Mouse (Mus musculus) intestine, embryonic 15.5 days (tissue): ENCODE measurements around the gene Rtl10. TPM values are rescaled to one million over a fixed set of nuclear protein-coding genes. Genes with fewer than 3 reads are reported as not detected.
"Not testable (repeated sequence)": the region's sequence is repeated elsewhere in the genome, so short reads cannot be mapped to it uniquely, and the experiment has no call there.

Experiments used
- ATAC-seq: fragments of 200-750 bp; cut with Nextera tagmentation; 2 replicates; pipeline ENCODE4 v1.8.0; 2017; ENCODE audit warnings: moderate TSS enrichment, moderate library complexity
- H3K27ac ChIP-seq: fragments of 300-500 bp; sonication (generic); 2 replicates; pipeline ENCODE4 v1.5.1; 2015; ENCODE audit warnings: mild to moderate bottlenecking, inconsistent platforms
- H3K27me3 ChIP-seq: fragments of 300-500 bp; sonication (generic); replicated peaks from 2 replicates; pipeline ENCODE4 v1.6.1; 2015; ENCODE audit warnings: inconsistent platforms
- H3K36me3 ChIP-seq: fragments of 300-500 bp; sonication (generic); 2 replicates; pipeline ENCODE4 v1.6.1; 2015; ENCODE audit warnings: inconsistent platforms
- H3K4me1 ChIP-seq: fragments of 300-500 bp; sonication (generic); replicated peaks from 2 replicates; pipeline ENCODE4 v1.6.1; 2015; ENCODE audit warnings: inconsistent platforms
- H3K4me2 ChIP-seq: fragments of 300-500 bp; sonication (generic); replicated peaks from 2 replicates; pipeline ENCODE4 v1.6.1; 2015; ENCODE audit warnings: mild to moderate bottlenecking, inconsistent platforms
- H3K4me3 ChIP-seq: fragments of 300-500 bp; sonication (generic); replicated peaks from 2 replicates; pipeline ENCODE4 v1.5.1; 2015; ENCODE audit warnings: inconsistent platforms
- H3K9ac ChIP-seq: fragments of 300-500 bp; sonication (generic); 2 replicates; pipeline ENCODE4 v1.6.1; 2015; ENCODE audit warnings: inconsistent platforms
- H3K9me3 ChIP-seq: fragments of 300-500 bp; sonication (generic); 2 replicates; pipeline ENCODE4 v1.6.1; 2016; ENCODE audit warnings: inconsistent platforms
- WGBS: fragments of 180-500 bp; shearing (Covaris S2); methylation state at CpG from one replicate; pipeline ENCODE4 v1.1.7; 2015; 5-methylcytosine and 5-hydroxymethylcytosine counted together
- polyA plus RNA-seq: library from polyadenylated mRNA; unstranded; fragments of >200 nt; fragmentation: Nextera tagmentation; extraction: Ambion mirVana; gene quantifications from 2 replicates; pipeline ENCODE4 v1.2.1, GENCODE M21; 2015

Gene Rtl10
- polyA plus RNA-seq, 1 experiment from 2014 or later = 3.2 TPM

GRCm38 (mm10) chr16:18518091-18518490 is 19.4 kb downstream of the Rtl10 start:
- H3K27me3 ChIP-seq = no peaks in the 10 kb centered on the region
- no peak for ATAC-seq
- H3K4me2 ChIP-seq = no peak overlapping the region
- H3K9ac ChIP-seq = no peak overlapping the region
- no peaks in the 10 kb centered on the region for H3K4me1 ChIP-seq
- H3K27ac ChIP-seq = no peak overlapping the region
- H3K36me3 ChIP-seq = no peaks in the 10 kb centered on the region
- no peak overlapping the region for H3K4me3 ChIP-seq
- no peaks in the 10 kb centered on the region for H3K9me3 ChIP-seq

DNA sequence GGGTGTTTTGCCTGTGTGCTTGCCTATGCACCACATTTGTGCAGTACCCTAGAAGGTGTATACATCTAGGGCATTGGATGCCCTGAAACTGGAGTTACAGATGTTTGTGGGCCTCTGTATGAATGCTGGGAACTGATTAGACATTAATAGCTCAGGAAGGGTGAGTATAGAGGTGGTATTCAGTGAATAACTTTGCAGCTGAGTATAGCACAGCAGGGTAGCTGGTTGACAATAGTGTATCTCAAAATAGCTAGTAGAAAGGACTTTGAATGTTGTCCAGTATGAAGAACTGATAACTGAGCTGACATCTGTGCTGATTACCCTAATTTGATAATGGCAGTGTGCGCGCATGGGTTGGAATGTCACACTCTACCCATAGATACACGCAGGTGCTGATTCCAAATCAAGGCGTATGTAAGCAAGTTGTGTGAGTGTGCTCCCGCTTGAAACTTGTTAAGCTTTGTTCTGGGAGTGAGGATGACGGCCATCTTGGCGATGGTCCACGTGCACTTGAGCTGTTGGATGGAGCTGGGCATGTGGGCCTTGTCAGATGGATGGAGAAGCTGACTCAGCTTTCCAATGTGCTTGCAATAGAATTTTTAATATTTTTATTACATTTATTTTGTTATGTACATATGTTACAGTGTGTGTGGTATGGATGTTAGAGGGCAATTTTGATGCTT is 25.0 kb downstream of the Rtl10 start:
- no peak for ATAC-seq
- H3K4me3 ChIP-seq = no peak overlapping the region
- no peak overlapping the region for H3K9ac ChIP-seq
- H3K27ac ChIP-seq = no peak overlapping the region
- no peaks in the 10 kb centered on the region for H3K36me3 ChIP-seq
- no peaks in the 10 kb centered on the region for H3K9me3 ChIP-seq
- no peaks in the 10 kb centered on the region for H3K4me1 ChIP-seq
- no peak overlapping the region for H3K4me2 ChIP-seq
- WGBS = 92% methylated on average over 8 of the region's 8 CpGs
- no peaks in the 10 kb centered on the region for H3K27me3 ChIP-seq

- no peak overlapping the region for H3K4me2 ChIP-seq
- no peak overlapping the region for H3K9ac ChIP-seq
- H3K4me3 ChIP-seq = no peak overlapping the region
- H3K27me3 ChIP-seq = no peaks in the 10 kb centered on the region
- H3K36me3 ChIP-seq = no peaks in the 10 kb centered on the region
- H3K4me1 ChIP-seq = no peaks in the 10 kb centered on the region
- no peak for ATAC-seq
- H3K27ac ChIP-seq = no peak overlapping the region
- WGBS = 88% methylated on average over 5 of the region's 5 CpGs
- H3K9me3 ChIP-seq = no peaks in the 10 kb centered on the region
Measured at GRCm38 (mm10) chr16:18528656-18529055, 30.0 kb downstream of the Rtl10 start.

GRCm38 (mm10) chr16:18533061-18533460 is 34.4 kb downstream of the Rtl10 start:
- ATAC-seq = peak; percentile 100
- 97% methylated on average over 7 of the region's 7 CpGs for WGBS

GRCm38 (mm10) chr16:18537407-18537990 is 38.8 kb downstream of the Rtl10 start:
- Histone ChIP-seq H3K4me1 (no peaks in the 10 kb centered on the region), H3K4me2 (no peak overlapping the region), H3K27me3 (no peaks in the 10 kb centered on the region), H3K36me3 (no peaks in the 10 kb centered on the region), H3K4me3 (no peak overlapping the region), H3K27ac (no peak overlapping the region), H3K9ac (no peak overlapping the region), H3K9me3 (no peaks in the 10 kb centered on the region)
- ATAC-seq = no peak
- 90% methylated on average over 3 of the region's 3 CpGs for WGBS

More at GRCm38 (mm10) chr16:18533061-18533460, 34.4 kb downstream of the Rtl10 start:
- H3K36me3 ChIP-seq, H3K27me3 ChIP-seq, H3K9ac ChIP-seq, H3K4me1 ChIP-seq, H3K27ac ChIP-seq, H3K9me3 ChIP-seq, H3K4me2 ChIP-seq, H3K4me3 ChIP-seq: not testable (repeated sequence)

- WGBS = 45% methylated on average over 6 of the region's 6 CpGs
- Histone ChIP-seq H3K9me3 (no peaks in the 10 kb centered on the region), H3K9ac (no peak overlapping the region), H3K27me3 (no peaks in the 10 kb centered on the region), H3K27ac (no peak overlapping the region), H3K36me3 (no peaks in the 10 kb centered on the region), H3K4me1 (no peaks in the 10 kb centered on the region), H3K4me2 (no peak overlapping the region), H3K4me3 (no peak overlapping the region)
- ATAC-seq = no peak
Measured at GRCm38 (mm10) chr16:18539281-18539680, 40.6 kb downstream of the Rtl10 start.

DNA sequence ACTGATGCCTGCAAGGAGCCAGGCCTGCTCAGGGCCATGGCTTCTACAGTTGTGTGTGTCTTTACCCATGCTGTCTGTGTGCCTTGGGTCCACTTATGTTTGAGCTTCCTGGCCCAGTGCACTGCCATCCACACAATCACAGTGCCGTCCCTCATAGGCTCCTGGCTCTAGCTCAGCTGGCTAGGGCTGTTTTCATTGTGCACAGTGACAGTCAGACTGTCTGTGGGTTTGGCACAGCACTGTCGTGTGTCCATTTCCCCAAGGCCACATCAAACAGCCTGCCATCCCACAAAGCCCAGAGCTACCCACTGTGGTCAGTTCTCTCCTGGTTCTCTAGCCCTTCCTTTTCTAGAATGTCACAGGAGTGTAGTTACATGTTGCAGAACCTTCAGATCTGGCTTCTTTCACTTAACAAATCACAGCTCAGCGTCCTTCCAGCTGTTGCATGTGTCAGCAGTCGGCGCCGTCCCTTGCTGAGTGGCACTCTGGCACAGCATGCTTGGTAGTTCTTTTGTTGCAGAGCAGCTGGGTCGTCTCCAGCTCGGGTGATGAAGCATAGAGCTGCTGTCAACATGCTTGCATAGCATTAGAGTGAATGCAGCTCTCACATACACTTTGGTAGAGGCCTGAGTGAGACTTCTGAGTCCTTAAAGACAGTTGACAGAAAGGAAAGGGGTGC is 44.6 kb downstream of the Rtl10 start:
- Histone ChIP-seq H3K4me3 (no peak overlapping the region), H3K9me3 (no peaks in the 10 kb centered on the region), H3K9ac (no peak overlapping the region), H3K27me3 (no peaks in the 10 kb centered on the region), H3K4me1 (no peaks in the 10 kb centered on the region), H3K27ac (no peak overlapping the region), H3K4me2 (no peak overlapping the region), H3K36me3 (no peaks in the 10 kb centered on the region)
- ATAC-seq = no peak
- 62% methylated on average over 8 of the region's 8 CpGs for WGBS

GRCm38 (mm10) chr16:18547891-18548290 is 49.2 kb downstream of the Rtl10 start:
- Histone ChIP-seq H3K9me3 (no peaks in the 10 kb centered on the region), H3K4me2 (no peak overlapping the region), H3K36me3 (no peaks in the 10 kb centered on the region), H3K27ac (no peak overlapping the region), H3K9ac (no peak overlapping the region), H3K4me1 (no peaks in the 10 kb centered on the region), H3K4me3 (no peak overlapping the region), H3K27me3 (no peaks in the 10 kb centered on the region)
- no peak for ATAC-seq
- 71% methylated on average over 5 of the region's 5 CpGs for WGBS

Other genes starting within 250 kb of the Rtl10 start
- 3.3 TPM in 1 of 2 replicates, not detected in the other for gene Gm49776, start 240.6 kb upstream of the Rtl10 start, polyA plus RNA-seq
- 21.4 and 24.8 TPM in 2 replicates for gene Dgcr8, start 209.7 kb upstream of the Rtl10 start, polyA plus RNA-seq
- gene Tango2, start 150.8 kb upstream of the Rtl10 start, polyA plus RNA-seq = 43.0 and 49.4 TPM in 2 replicates
- gene Arvcf, start 150.7 kb upstream of the Rtl10 start, polyA plus RNA-seq = 21.7 and 22.1 TPM in 2 replicates
- gene Txnrd2, start 72.5 kb upstream of the Rtl10 start, polyA plus RNA-seq = 25.4 and 25.8 TPM in 2 replicates
- gene Comt, start 72.0 kb upstream of the Rtl10 start, polyA plus RNA-seq = 89.5 and 97.1 TPM in 2 replicates
- gene Gnb1l, start 188 bp upstream of the Rtl10 start, polyA plus RNA-seq = 13.8 and 14.0 TPM in 2 replicates
- 0.23 and 0.49 TPM in 2 replicates for gene Tbx1, start 91.8 kb downstream of the Rtl10 start, polyA plus RNA-seq
- gene Gp1bb, start 123.5 kb downstream of the Rtl10 start, polyA plus RNA-seq = 2.2 and 2.5 TPM in 2 replicates
- gene Gm49601, start 127.5 kb downstream of the Rtl10 start, polyA plus RNA-seq = 3.5 and 4.3 TPM in 2 replicates
- 39.0 and 42.7 TPM in 2 replicates for gene Sept5, start 131.1 kb downstream of the Rtl10 start, polyA plus RNA-seq